Comparison of ENCODE assay signal across 8 mouse cellular contexts in genomic region chr10:85651706-85652105, GRCm38 (mm10).
A peak's percentile ranks its signal among the peaks of the same experiment; 100 is the strongest.
DNase-seq lines count a peak whose midpoint lies in the region; ATAC-seq lines count a peak whose summit lies in the region.

No protein-coding gene starts in this region.

- H3K27ac ChIP-seq in intestine, embryonic 16.5 days (ENCODE audit: low read length) = no peak overlapping the region
- H3K27ac ChIP-seq in midbrain, embryonic 13.5 days = no peak overlapping the region
- H3K27ac ChIP-seq in stomach, embryonic 15.5 days = no peak overlapping the region

- peaks cover 8% of the 10 kb centered on the region; the same call in 1 of the 2 replicates for H3K4me1 ChIP-seq in intestine, embryonic 16.5 days (ENCODE audit: control insufficient read depth, insufficient read depth, low read length)
- peaks cover 6% of the 10 kb centered on the region; the same call in 1 of the 2 replicates for H3K4me1 ChIP-seq in midbrain, embryonic 13.5 days (replicated peaks)
- peaks cover 4% of the 10 kb centered on the region; the same call in 1 of the 2 replicates for H3K4me1 ChIP-seq in stomach, embryonic 15.5 days

- ATAC-seq in frontal cortex, adult (ENCODE audit: low TSS enrichment) = peak; percentile 93
- ATAC-seq in intestine, embryonic 16.5 days = peak; percentile 60
- peak; percentile 74 for ATAC-seq in midbrain, embryonic 13.5 days
- ATAC-seq in stomach, embryonic 15.5 days (ENCODE audit: insufficient read depth, low FRiP score, low read depth) = peak; percentile 37; the same call in 1 of the 2 replicates

- no peak overlapping the region for H3K4me2 ChIP-seq in intestine, embryonic 16.5 days (ENCODE audit: low read depth, low read length)
- H3K4me2 ChIP-seq in midbrain, embryonic 13.5 days (replicated peaks) = no peak overlapping the region
- H3K4me2 ChIP-seq in stomach, embryonic 15.5 days = no peak overlapping the region

- intact Hi-C loops in left cerebral cortex, postnatal 14 days (cut with DNase I) = loop anchor here (5.0 kb wide), 1 partner anchor 429 kb away; no protein-coding TSS in a partner anchor

- H3K27me3 ChIP-seq in intestine, embryonic 16.5 days (replicated peaks; ENCODE audit: control insufficient read depth, insufficient read depth, low read length) = no peaks in the 10 kb centered on the region
- H3K27me3 ChIP-seq in midbrain, embryonic 13.5 days = 0 out of 2 replicates have a peak, but pooled peaks cover 3% of the 10 kb centered on the region
- H3K27me3 ChIP-seq in stomach, embryonic 15.5 days (replicated peaks) = no peaks in the 10 kb centered on the region

- H3K9ac ChIP-seq in intestine, embryonic 16.5 days (ENCODE audit: low read depth, low read length) = no peak overlapping the region
- no peak overlapping the region for H3K9ac ChIP-seq in midbrain, embryonic 13.5 days (replicated peaks)
- no peak overlapping the region for H3K9ac ChIP-seq in stomach, embryonic 15.5 days

- H3K36me3 ChIP-seq in intestine, embryonic 16.5 days (ENCODE audit: control insufficient read depth, insufficient read depth, low read length) = no peaks in the 10 kb centered on the region
- H3K36me3 ChIP-seq in midbrain, embryonic 13.5 days = 0 out of 2 replicates have a peak, but pooled peaks cover 3% of the 10 kb centered on the region
- H3K36me3 ChIP-seq in stomach, embryonic 15.5 days = no peaks in the 10 kb centered on the region

- WGBS in intestine, embryonic 16.5 days = 31% methylated on average over 7 of the region's 7 CpGs
- 27% methylated on average over 7 of the region's 7 CpGs for WGBS in midbrain, embryonic 13.5 days
- 27% methylated on average over 7 of the region's 7 CpGs for WGBS in stomach, embryonic 15.5 days

- peak; percentile 27 for DNase-seq in urinary bladder, postnatal 14 days (ENCODE audit: low spot score)
- no peak for DNase-seq in urinary bladder, adult 2 months (ENCODE audit: low spot score)
- peak; percentile 77 to 88 for DNase-seq in cerebellum, postnatal 10 days
- peak; percentile 72 to 83 for DNase-seq in left cerebral cortex, postnatal 14 days (ENCODE audit: low spot score in 2 of 2)

- H3K4me3 ChIP-seq in intestine, embryonic 16.5 days (ENCODE audit: low read length) = no peak overlapping the region
- no peak overlapping the region for H3K4me3 ChIP-seq in midbrain, embryonic 13.5 days (replicated peaks)
- no peak overlapping the region for H3K4me3 ChIP-seq in stomach, embryonic 15.5 days (replicated peaks)

- H3K9me3 ChIP-seq in intestine, embryonic 16.5 days (ENCODE audit: control insufficient read depth, low read length) = no peaks in the 10 kb centered on the region
- no peaks in the 10 kb centered on the region for H3K9me3 ChIP-seq in midbrain, embryonic 13.5 days
- no peaks in the 10 kb centered on the region for H3K9me3 ChIP-seq in stomach, embryonic 15.5 days

Comparison
In these comparisons a context has a peak if more than half of its experiments do, and no peak if none do; other contexts are left out.
1. ATAC-seq: peak in every context shown above with its lines; median percentile 93 in frontal cortex, adult; 74 in midbrain, embryonic 13.5 days; 60 in intestine, embryonic 16.5 days; 37 in stomach, embryonic 15.5 days.